Mouse (Mus musculus) frontal cortex, adult 2 months (tissue): ENCODE data around the gene Neurl1b. TPM values are rescaled to one million over a fixed set of nuclear protein-coding genes. Genes with fewer than 3 reads are reported as not detected.
A peak's percentile ranks its signal among the peaks of the same experiment; 100 is the strongest.

Experiments used
- DNase-seq, 2 experiments: peaks; one replicate each; pipeline ENCODE4 v3.0.0; 2022; ENCODE audit warnings: low spot score in 1 of 2; ENCODE audit errors: extremely low spot score in 1 of 2
- polyA plus RNA-seq: library from polyadenylated mRNA; depleted of rRNA; stranded (reverse); fragments of >200 nt; gene quantifications from 2 replicates; pipeline ENCODE4 v1.2.3, GENCODE M21; 2012; rRNA removed

The Neurl1b gene
- 60.4 and 66.5 TPM in 2 replicates for polyA plus RNA-seq

- peak in 1 of 2 experiments; percentile 28 for DNase-seq
Observed at GRCm38 (mm10) chr17:26414523-26415354, at the start of gene Neurl1b. TSS of gene Neurl1b (plus strand) at chr17:26414829.

- no peak for DNase-seq
Observed at GRCm38 (mm10) chr17:26366792-26367191, 47.8 kb upstream of the Neurl1b start.

- peak in 1 of 2 experiments; percentile 58 for DNase-seq
Observed at GRCm38 (mm10) chr17:26368336-26368992, 46.2 kb upstream of the Neurl1b start.

GRCm38 (mm10) chr17:26370521-26371245 lies 43.9 kb upstream of the Neurl1b start:
- DNase-seq = peak in 1 of 2 experiments; percentile 69

- DNase-seq = no peak
Observed at GRCm38 (mm10) chr17:26371246-26371535, 43.4 kb upstream of the Neurl1b start.

GRCm38 (mm10) chr17:26373211-26373610 lies 41.4 kb upstream of the Neurl1b start:
- DNase-seq = no peak

GRCm38 (mm10) chr17:26376416-26376815 lies 38.2 kb upstream of the Neurl1b start:
- DNase-seq = no peak

- DNase-seq = no peak
Observed at GRCm38 (mm10) chr17:26376994-26377744, 37.5 kb upstream of the Neurl1b start.

GRCm38 (mm10) chr17:26380280-26380985 lies 34.2 kb upstream of the Neurl1b start:
- DNase-seq = no peak

GRCm38 (mm10) chr17:26380986-26381446 lies 33.6 kb upstream of the Neurl1b start:
- peak; percentile 69 to 82 for DNase-seq

- DNase-seq = no peak
Observed at GRCm38 (mm10) chr17:26381613-26382012, 33.0 kb upstream of the Neurl1b start.

GRCm38 (mm10) chr17:26382176-26382575 lies 32.5 kb upstream of the Neurl1b start:
- no peak for DNase-seq

GRCm38 (mm10) chr17:26382687-26383086 lies 31.9 kb upstream of the Neurl1b start:
- no peak for DNase-seq

- no peak for DNase-seq
Observed at GRCm38 (mm10) chr17:26384111-26384510, 30.5 kb upstream of the Neurl1b start.

GRCm38 (mm10) chr17:26385252-26386130 lies 29.1 kb upstream of the Neurl1b start:
- no peak for DNase-seq

GRCm38 (mm10) chr17:26386131-26386481 lies 28.5 kb upstream of the Neurl1b start:
- DNase-seq = no peak

- no peak for DNase-seq
Observed at GRCm38 (mm10) chr17:26388106-26388505, 26.5 kb upstream of the Neurl1b start.

GRCm38 (mm10) chr17:26389241-26389640 lies 25.4 kb upstream of the Neurl1b start:
- DNase-seq = no peak

- no peak for DNase-seq
Observed at GRCm38 (mm10) chr17:26390666-26391065, 24.0 kb upstream of the Neurl1b start.
